Mouse (Mus musculus): ENCODE results near the gene Fam169a. TPM values are rescaled to one million over a fixed set of nuclear protein-coding genes. Genes with fewer than 3 reads are reported as not detected.
"Not testable (repeated sequence)": the region's sequence is repeated elsewhere in the genome, so short reads cannot be mapped to it uniquely, and the experiment has no call there.

Fam169a gene
- under 1 TPM in 1 of 4 experiments, not detected in 3; 0.12 TPM for total RNA-seq (2022)

DNA sequence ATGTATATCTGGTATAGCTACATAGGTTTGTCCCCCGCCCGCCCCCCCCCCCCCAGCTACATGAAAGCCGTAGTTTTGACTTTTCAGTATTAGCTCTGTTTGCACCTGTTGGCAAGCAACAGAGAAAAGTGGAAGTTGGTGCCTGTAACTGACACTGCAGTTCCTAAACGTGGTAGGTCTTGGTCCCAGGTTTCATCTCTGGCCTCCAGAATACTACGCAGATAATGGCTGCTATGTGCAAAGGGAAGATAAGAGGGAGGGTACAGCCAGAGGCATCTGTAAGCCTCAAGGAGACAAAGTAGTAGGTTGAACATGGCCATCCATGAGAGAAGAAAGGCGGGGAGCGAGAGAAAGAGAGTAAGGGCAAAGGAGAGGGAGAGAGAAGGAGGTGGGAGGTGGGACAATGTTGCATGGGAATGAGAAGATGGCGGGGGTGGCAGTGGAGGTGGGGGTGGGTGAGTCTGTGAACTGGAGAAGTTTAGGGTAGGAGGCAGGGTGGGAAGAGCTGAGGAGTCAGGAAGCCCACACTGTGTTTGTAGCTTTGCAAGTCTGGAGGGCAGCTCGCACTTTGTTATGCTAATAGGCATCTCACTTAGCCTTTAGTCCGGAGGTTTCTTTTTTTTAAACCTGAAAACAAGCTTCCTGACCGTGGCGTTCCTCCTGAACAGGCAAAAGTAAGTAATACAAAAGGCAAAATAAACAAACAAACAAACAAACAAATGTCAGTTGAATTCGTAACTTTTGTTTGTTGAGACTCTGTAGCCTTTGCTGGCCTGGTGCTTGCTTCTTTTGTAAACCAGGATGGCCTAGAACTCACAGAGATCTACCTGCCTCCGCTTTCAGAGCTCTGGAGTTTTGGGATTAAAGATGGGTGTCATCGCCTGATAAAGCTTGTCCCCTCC lies at the start of gene Fam169a:
Fam169a (plus strand) TSS at position 638 of the 902 bp plus-strand sequence.
- no peak for DNase-seq (ENCODE audit: low spot score in 2 of 2)

DNA sequence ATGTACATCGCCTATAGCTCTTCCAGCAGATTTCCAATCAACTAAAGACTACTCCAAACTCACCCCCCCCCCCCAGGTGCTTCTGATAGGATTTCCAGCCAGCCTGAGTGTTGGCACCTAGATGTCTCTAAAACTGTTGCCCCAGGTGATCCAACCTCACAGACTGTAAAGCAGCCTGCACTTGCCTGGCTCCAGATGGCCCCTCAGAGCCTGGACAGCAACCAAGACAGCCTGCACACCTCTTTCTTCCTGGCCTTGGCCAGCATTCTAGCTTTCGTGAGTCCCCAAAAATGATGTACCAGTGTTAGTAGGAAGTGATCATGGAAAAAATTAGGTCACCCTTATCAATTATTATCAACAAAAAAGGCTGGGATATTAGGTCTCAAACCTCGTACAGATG lies 49.4 kb upstream of the Fam169a start:
- DNase-seq (ENCODE audit: low spot score in 2 of 2): no peak

DNA sequence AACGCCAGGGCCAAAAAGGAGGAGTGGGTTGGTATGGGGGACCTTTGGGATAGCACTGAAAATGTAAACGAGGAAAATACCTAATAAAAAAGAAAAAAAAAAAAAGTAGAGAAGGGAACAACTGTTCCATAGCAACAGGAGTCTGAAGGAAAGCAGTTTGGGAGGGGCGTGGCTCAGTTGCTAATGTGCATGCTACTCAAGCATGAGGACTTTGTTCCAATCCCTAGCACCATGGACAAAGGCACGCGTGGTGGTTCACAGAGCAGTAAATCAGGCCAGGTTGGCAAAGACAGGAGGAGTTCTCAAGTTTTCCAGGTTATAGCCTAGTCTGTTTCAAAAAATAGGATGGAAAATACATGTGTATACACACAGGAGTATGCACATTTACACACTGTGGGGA lies 47.0 kb upstream of the Fam169a start:
- no peak for DNase-seq (ENCODE audit: low spot score in 2 of 2)

DNA sequence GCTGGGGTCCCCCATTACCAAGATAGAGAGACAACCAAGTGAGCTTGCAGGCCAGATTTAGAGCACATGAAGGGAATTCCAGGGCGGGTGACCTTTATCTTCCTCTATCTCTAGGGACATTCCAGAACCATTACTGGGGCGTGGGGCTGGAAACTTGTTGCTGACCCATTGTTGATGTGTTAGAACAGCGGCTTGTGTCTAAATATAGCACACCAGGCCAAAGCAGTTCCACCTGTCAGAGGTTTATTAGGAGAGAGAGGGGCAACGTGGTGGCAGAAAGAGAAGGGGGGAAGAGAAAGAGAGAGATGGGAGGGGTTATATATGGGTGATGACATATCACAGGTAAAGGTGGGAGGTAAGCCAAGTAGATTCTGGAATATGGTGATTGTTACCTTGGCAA lies 45.2 kb upstream of the Fam169a start:
- DNase-seq (ENCODE audit: low spot score in 2 of 2): no peak

DNA sequence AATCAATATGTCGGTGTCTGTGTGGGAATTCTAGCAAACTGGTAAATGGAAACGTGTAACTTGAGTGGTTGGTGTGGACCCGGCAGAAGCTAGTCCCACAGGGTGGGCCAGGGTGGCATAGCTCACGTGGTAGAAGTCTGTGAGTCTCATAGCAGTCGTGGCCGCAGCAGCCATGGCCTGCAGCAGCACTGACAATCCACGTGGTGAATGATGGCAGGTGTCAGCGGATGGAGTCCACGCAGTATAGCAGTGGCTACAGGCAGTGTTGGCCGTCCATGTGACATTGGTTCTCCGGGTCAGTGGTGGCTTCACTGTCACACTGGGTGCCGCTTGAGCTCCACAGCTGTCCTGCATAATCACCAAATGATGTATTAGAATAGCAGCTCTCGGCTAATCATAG lies 37.0 kb upstream of the Fam169a start:
- no peak for DNase-seq (ENCODE audit: low spot score in 2 of 2)

DNA sequence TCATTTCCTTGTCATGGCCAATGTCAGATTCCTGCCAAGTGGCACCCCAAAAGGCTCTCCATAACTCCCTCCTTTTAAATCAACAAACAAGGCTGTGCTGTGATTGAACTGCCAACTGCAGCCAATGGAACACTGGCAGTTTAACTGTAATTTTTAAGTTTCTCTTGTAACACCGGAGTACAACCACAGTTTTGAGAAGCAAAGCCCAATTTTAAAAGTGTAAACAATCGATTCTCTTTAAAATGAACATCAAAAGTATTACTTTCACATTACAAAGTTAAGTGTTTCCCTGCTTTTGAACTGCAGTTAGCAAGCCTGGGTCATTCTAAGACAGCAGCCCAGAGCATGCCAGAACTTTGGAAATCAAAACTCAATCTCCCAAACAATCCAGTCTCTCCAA lies 32.8 kb upstream of the Fam169a start, which contains the start of gene 1700029F12Rik:
1700029F12Rik (minus strand) TSS at position 101 of the 400 bp plus-strand sequence.
- no peak for DNase-seq (ENCODE audit: low spot score in 2 of 2)

GRCm38 (mm10) chr13:97051158-97051557 lies 15.9 kb upstream of the Fam169a start:
- no peak for DNase-seq (ENCODE audit: low spot score in 2 of 2)

- no peak for DNase-seq (ENCODE audit: low spot score in 2 of 2)
Measured at GRCm38 (mm10) chr13:97052667-97053066, 14.4 kb upstream of the Fam169a start.

DNA sequence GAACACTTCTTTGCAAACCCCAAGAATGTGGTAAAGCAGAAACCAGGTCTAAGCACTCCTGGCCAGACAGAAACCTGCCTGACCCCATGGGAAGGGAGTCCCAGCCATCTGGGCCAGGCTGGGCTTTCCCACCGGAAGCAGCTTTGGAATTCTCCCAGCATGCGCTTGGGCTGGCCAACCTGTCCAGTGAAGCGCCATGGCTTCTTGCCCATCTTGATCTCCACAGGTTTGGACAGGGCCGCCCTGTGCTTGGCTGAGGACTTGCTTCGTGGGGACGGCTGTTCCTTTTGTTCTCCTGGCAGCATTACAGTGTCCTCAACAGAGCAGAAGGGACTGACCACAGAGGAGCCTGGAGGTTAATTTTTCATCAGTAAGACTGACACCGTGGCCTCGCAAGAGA lies 13.2 kb upstream of the Fam169a start:
- DNase-seq (ENCODE audit: low spot score in 2 of 2): no peak

DNA sequence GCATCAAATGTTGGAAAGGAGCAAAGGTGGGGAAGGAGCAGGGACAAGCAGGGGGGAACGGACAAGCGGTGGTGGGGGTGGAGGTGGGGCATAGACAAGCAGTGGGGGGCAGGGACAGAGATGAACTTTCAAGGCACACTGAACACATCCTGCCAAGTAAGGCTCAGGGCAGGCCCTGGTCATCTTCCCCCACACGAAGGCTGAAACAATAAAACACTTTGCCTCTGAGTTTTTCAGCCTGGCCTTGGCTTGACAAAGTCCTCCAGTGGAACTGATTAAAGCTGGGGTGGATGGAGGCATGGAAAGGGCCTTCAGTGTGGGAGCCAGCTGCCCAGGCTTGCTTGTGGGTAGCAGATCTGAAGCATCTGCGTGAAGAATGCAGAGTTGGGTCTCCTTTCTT lies 9.3 kb upstream of the Fam169a start:
- no peak for DNase-seq (ENCODE audit: low spot score in 2 of 2)

DNA sequence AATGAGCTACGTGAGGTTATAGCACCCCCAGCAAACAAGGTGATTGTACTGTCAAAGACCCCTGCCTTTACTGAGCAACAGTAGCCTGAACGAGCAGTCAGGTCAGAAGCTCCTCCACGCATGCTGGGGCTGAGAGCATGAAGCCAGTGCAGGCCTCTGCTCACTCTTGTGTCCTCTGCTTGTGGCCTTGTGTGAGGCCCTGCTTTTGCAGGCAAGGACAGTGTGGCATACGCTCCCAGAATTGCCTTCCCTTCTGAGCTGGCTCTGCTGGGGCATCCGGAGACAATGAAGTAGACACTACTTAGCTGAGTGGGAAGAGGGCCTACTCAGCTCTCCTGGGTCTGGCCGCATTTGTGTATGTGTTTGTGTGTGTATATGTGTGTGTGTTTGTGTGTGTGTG lies 7.3 kb upstream of the Fam169a start:
- DNase-seq (ENCODE audit: low spot score in 2 of 2): no peak

DNA sequence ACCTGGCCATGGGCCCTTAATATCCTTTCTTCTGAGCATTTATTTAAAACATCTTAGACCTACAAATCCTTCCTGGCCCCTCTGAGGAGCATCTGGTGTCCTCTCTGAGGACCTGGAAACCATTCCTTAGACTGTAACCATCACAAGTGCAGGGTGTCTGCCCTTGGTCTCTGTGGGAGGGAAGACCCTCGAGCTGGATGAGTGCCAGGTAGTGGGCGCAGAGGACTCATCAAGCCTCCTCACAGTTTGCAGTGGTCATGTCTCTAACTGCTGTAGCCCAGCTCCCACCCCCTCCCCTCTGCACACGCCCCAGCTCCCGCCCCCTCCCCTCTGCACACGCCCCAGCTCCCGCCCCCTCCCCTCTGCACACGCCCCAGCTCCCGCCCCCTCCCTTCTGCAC lies 6.8 kb upstream of the Fam169a start:
- DNase-seq (ENCODE audit: low spot score in 2 of 2): no peak

- DNase-seq (ENCODE audit: low spot score in 2 of 2): no peak
Measured at GRCm38 (mm10) chr13:97062151-97062550, 4.9 kb upstream of the Fam169a start.

DNA sequence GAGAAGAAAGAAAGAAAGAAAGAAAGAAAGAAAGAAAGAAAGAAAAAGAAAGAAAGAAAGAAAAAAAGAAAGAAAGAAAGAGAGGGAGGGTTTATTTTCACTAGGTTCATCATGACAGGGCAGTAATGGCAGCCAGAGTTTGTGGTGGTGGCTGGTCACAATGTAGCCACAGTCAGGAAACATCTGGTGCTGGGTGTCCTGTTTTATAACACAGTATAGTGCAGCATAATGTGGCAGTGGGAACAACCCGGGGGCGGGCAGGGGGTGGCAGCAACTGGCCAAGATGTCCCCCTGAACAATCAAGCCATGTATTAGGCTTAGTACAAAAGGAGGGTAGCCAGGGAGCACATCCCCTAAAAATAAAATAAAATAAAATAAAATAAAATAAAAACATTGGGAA lies 3.7 kb upstream of the Fam169a start:
- no peak for DNase-seq (ENCODE audit: low spot score in 2 of 2)

- DNase-seq (ENCODE audit: low spot score in 2 of 2): no peak
Measured at GRCm38 (mm10) chr13:97064413-97064812, 2.7 kb upstream of the Fam169a start.

DNA sequence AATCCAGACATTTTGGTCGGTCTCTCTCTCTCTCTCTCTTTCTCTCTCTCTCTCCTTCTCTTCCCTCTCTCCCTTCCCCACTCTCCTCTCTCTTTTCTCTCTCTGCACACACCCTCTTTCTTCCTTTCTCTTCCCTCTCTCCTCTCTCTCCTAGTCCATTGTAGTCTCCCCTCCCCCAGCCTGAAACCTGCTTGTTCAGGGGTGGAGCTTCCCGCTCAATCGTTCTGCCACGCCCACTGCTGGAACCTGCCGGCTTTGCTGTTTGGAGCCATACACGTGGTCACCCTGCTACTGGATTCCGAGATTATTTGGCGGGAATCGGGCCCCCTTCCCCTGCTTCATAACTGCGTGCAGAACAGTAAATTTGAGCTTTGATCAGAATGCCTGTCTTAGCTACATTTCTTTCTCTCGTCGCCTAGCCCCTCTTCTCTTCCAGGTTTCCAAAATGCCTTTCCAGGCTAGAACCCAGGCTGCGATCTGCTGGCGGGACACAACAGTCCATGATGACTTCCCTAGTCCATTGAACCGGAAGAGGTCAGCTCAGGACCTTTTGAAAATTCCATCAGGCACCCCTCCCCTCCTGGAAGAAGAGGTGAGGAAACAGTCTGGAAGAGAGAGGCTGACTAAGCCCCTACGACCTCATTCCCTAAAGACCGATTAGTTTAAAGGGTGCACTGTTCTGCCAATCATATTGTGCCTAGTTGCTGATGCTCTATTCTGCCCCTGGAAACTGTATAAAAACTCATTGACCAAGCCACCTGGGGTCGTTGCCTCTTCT lies 2.1 kb upstream of the Fam169a start:
- DNase-seq (ENCODE audit: low spot score in 2 of 2): not testable (repeated sequence)

- no peak for DNase-seq (ENCODE audit: low spot score in 2 of 2)
Measured at GRCm38 (mm10) chr13:97067691-97068090, 605 bp downstream of the Fam169a start.

- no peak for DNase-seq (ENCODE audit: low spot score in 2 of 2)
Measured at GRCm38 (mm10) chr13:97068151-97068550, 1.1 kb downstream of the Fam169a start.

DNA sequence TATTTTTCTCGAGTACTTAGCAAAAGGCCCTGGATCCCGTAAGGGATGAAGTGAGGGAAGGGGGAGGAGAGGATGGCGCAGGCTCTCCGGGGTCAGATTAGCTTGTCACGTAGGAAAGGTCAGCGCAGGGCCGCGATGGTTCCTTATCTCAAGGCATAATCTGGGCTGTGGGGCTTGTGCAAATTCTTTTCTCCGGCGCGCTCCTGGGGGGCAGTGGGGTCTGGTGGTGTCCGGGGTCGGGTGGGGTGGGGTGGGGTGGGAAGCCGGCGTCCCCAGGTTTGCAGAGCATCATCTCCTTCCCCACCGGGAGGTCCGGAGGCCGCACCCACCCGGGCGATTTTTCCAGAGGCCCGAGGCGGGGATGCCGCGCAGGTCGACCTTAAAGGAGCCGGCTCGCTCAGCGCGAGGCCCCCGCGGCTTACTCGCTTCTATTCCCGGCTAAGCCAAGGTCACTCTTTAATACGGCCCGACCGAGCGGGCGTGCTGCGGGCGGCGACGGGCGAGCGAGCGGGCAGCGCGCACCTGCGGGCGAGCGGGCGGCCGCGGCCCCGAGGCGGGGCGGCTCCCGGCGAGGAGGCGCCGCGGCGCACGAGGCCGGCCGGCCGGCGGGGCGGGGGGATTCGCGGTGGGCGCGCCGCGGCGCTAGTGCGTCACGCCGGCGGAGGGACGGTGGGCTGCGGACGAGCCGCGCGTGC lies 4.0 kb downstream of the Fam169a start:
- DNase-seq (ENCODE audit: low spot score in 2 of 2): no peak

DNA sequence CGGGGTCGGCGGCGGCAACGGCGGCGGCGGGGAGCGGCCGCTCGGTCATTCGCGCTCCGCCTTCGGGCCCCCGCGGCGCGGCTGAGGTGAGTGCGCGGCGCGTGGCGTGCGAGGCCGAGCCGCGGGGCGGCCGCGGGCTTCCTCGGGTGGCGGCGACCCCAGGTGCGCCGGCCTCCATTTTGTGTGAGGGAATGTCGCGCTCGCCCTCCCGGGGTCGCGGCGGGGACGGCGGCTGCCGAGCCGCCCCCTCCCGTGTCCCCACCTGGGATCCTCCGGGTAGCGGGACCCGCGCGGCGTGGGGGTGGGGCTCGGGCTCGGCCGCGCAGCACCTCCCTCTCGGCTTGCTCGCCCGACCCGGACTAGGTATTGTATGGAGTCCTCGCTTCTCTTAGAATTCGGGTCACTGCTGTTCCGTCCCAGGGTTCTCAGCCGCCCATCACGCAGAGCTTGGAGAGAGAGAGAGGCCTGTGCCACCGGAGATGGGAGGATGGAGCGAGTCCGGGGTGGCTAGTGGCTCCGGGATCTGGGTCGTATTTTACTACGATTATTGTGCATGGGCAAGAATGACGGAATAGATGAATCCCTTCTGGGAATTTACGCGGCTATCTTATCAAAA lies 4.6 kb downstream of the Fam169a start:
- no peak for DNase-seq (ENCODE audit: low spot score in 2 of 2)

GRCm38 (mm10) chr13:97073497-97073896 lies 6.4 kb downstream of the Fam169a start:
- no peak for DNase-seq (ENCODE audit: low spot score in 2 of 2)
